Mouse (Mus musculus) forebrain, embryonic 11.5 days (tissue): ENCODE measurements around the gene Olfr1230. TPM values are rescaled to one million over a fixed set of nuclear protein-coding genes. Genes with fewer than 3 reads are reported as not detected.

Experiments used
- ATAC-seq: fragments of 200-750 bp; cut with Nextera tagmentation; replicated peaks from 2 replicates; pipeline ENCODE4 v1.8.0; 2017; ENCODE audit warnings: moderate TSS enrichment; ENCODE audit not compliant: low FRiP score
- DNase-seq: peaks from one replicate; pipeline ENCODE4 v3.0.0-alpha.2; 2017; ENCODE audit warnings: low spot score
- H3K27ac ChIP-seq: fragments of 300-500 bp; sonication (generic); 2 replicates; pipeline ENCODE4 v1.5.1; 2014; ENCODE audit warnings: low read depth, low read length
- H3K27me3 ChIP-seq: fragments of 300-500 bp; sonication (generic); 2 replicates; pipeline ENCODE4 v1.6.1; 2014; ENCODE audit warnings: mild to moderate bottlenecking, low read length, mixed read lengths; ENCODE audit not compliant: control insufficient read depth, insufficient read depth
- H3K36me3 ChIP-seq: fragments of 300-500 bp; sonication (generic); 2 replicates; pipeline ENCODE4 v1.6.1; 2014; ENCODE audit warnings: mild to moderate bottlenecking, low read length, moderate library complexity, mixed read lengths; ENCODE audit not compliant: control insufficient read depth, insufficient read depth
- H3K4me1 ChIP-seq: fragments of 300-500 bp; sonication (generic); replicated peaks from 2 replicates; pipeline ENCODE4 v1.6.1; 2014; ENCODE audit warnings: low read length, mixed read lengths; ENCODE audit not compliant: control insufficient read depth, insufficient read depth
- H3K4me2 ChIP-seq: fragments of 300-500 bp; sonication (generic); 2 replicates; pipeline ENCODE4 v1.6.1; 2014; ENCODE audit warnings: low read depth, mild to moderate bottlenecking, low read length, moderate library complexity, mixed read lengths; ENCODE audit not compliant: severe bottlenecking
- H3K4me3 ChIP-seq: fragments of 300-500 bp; sonication (generic); 2 replicates; pipeline ENCODE4 v1.5.1; 2014; ENCODE audit warnings: low read depth, low read length
- H3K9ac ChIP-seq: fragments of 300-500 bp; sonication (generic); 2 replicates; pipeline ENCODE4 v1.6.1; 2014; ENCODE audit warnings: low read length
- H3K9me3 ChIP-seq: fragments of 300-500 bp; sonication (generic); 2 replicates; pipeline ENCODE4 v1.6.1; 2016; ENCODE audit warnings: low read length, mixed read lengths; ENCODE audit not compliant: control insufficient read depth
- WGBS: fragments of 180-500 bp; shearing (Covaris S2); extraction: QIAGEN DNeasy Blood & Tissue Kit; methylation state at CpG from one replicate; pipeline ENCODE4 v1.1.7; 2014; 5-methylcytosine and 5-hydroxymethylcytosine counted together
- polyA plus RNA-seq: library from polyadenylated mRNA; unstranded; fragments of >200 nt; fragmentation: Nextera tagmentation; extraction: Ambion mirVana; gene quantifications from 2 replicates; pipeline ENCODE4 v1.2.1, GENCODE M21; 2014

Gene Olfr1230
- polyA plus RNA-seq: not detected in 2 replicates

GRCm38 (mm10) chr2:89297168-89297567 lies at the start of gene Olfr1230:
Gene Olfr1230 (minus strand): TSS chr2:89297268.
- H3K4me1 ChIP-seq: no peaks in the 10 kb centered on the region
- 88% methylated on average over 1 of the region's 1 CpGs for WGBS
- no peak for ATAC-seq

GRCm38 (mm10) chr2:89342298-89342697 lies 45.2 kb upstream of the Olfr1230 start, which contains the start of gene Olfr1233:
Gene Olfr1233 (minus strand): TSS chr2:89342398.
- no peak within 1 kb of the TSS for H3K9ac ChIP-seq
- no peaks in the 10 kb centered on the region for H3K9me3 ChIP-seq
- H3K4me3 ChIP-seq: no peak within 1 kb of the TSS
- H3K36me3 ChIP-seq: no peaks in the 10 kb centered on the region
- no peaks in the 10 kb centered on the region for H3K27me3 ChIP-seq
- no peak for ATAC-seq
- DNase-seq: no peak
- H3K4me1 ChIP-seq: no peaks in the 10 kb centered on the region
- H3K27ac ChIP-seq: no peak within 1 kb of the TSS
- no peak within 1 kb of the TSS for H3K4me2 ChIP-seq

More at GRCm38 (mm10) chr2:89297168-89297567, at the start of gene Olfr1230:
- H3K27ac ChIP-seq: no peak within 1 kb of the TSS
- no peaks in the 10 kb centered on the region for H3K36me3 ChIP-seq
- no peak within 1 kb of the TSS for H3K4me2 ChIP-seq
- no peaks in the 10 kb centered on the region for H3K27me3 ChIP-seq
- H3K4me3 ChIP-seq: no peak within 1 kb of the TSS
- no peaks in the 10 kb centered on the region for H3K9me3 ChIP-seq
- H3K9ac ChIP-seq: no peak within 1 kb of the TSS
- no peak for DNase-seq

GRCm38 (mm10) chr2:89329575-89329974 lies 32.5 kb upstream of the Olfr1230 start, which contains the start of gene Olfr1232:
Gene Olfr1232 (minus strand): TSS chr2:89329675.
- H3K9me3 ChIP-seq: no peaks in the 10 kb centered on the region

GRCm38 (mm10) chr2:89306974-89307373 lies 9.9 kb upstream of the Olfr1230 start, which contains the start of gene Olfr1231:
Gene Olfr1231 (minus strand): TSS chr2:89307074.
- no peak within 1 kb of the TSS for H3K9ac ChIP-seq
- no peaks in the 10 kb centered on the region for H3K27me3 ChIP-seq
- no peak within 1 kb of the TSS for H3K4me3 ChIP-seq
- ATAC-seq: no peak
- WGBS: 64% methylated on average over 2 of the region's 2 CpGs
- no peaks in the 10 kb centered on the region for H3K9me3 ChIP-seq
- no peak within 1 kb of the TSS for H3K27ac ChIP-seq
- H3K4me2 ChIP-seq: no peak within 1 kb of the TSS
- no peak for DNase-seq
- no peaks in the 10 kb centered on the region for H3K4me1 ChIP-seq
- H3K36me3 ChIP-seq: no peaks in the 10 kb centered on the region

More at GRCm38 (mm10) chr2:89329575-89329974, 32.5 kb upstream of the Olfr1230 start, which contains the start of gene Olfr1232:
- H3K4me2 ChIP-seq: no peak within 1 kb of the TSS
- no peaks in the 10 kb centered on the region for H3K27me3 ChIP-seq
- H3K4me3 ChIP-seq: no peak within 1 kb of the TSS
- no peak within 1 kb of the TSS for H3K9ac ChIP-seq
- DNase-seq: no peak
- no peak within 1 kb of the TSS for H3K27ac ChIP-seq
- no peaks in the 10 kb centered on the region for H3K36me3 ChIP-seq
- ATAC-seq: no peak
- H3K4me1 ChIP-seq: no peaks in the 10 kb centered on the region

DNA sequence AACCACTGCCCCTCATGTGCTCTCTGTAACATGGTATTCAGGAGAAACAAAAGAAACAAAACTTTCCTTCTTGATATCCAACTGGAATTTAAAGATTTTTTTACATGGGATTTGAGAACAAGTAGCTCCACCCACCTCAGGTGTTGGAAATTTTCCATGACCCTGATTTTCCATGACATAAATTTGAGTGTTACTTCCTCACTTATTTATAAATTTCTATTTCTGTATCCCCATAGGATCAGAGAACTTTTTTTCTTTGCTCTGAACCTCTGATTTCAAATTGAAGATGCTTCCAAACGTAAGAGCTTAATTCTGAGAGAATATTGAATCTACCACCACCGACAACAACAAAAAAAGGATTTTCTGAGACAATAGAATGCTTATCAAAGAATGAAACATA lies 9.2 kb downstream of the Olfr1230 start, which contains the start of gene Olfr1229:
Gene Olfr1229, minus strand, starts transcription at position 101 of the 400 bp plus-strand sequence.
- no peaks in the 10 kb centered on the region for H3K27me3 ChIP-seq
- no peak within 1 kb of the TSS for H3K4me2 ChIP-seq
- no peaks in the 10 kb centered on the region for H3K4me1 ChIP-seq
- DNase-seq (no peak), ATAC-seq (no peak)
- WGBS: 80% methylated on average over 2 of the region's 2 CpGs
- H3K36me3 ChIP-seq: no peaks in the 10 kb centered on the region
- no peak within 1 kb of the TSS for H3K4me3 ChIP-seq
- no peak within 1 kb of the TSS for H3K27ac ChIP-seq
- no peak within 1 kb of the TSS for H3K9ac ChIP-seq
- H3K9me3 ChIP-seq: no peaks in the 10 kb centered on the region

DNA sequence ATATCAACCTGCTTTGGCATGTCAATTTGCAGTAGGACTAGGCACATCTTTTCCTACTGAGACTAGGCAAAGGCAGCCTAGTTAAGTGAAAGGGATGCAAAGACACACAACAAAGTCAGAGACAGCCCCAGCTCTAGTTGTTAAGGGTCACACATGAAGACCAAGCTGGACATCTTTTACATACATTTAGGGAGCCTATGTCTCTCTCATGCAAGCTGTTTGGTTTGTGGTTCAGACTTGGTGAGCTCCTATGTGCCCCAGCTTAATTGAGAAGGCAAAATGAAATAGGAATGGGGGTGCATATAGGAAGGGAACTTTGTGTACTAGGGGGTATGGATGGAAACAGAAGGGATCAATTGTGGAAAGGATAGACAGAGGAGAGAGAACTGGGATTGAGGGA lies 43.1 kb downstream of the Olfr1230 start, which contains the start of gene Olfr1228:
Gene Olfr1228, minus strand, starts transcription at position 101 of the 400 bp plus-strand sequence.
- ATAC-seq (no peak), DNase-seq (no peak)
- Histone ChIP-seq H3K27me3 (no peaks in the 10 kb centered on the region), H3K9ac (no peak within 1 kb of the TSS), H3K27ac (no peak within 1 kb of the TSS), H3K4me1 (no peaks in the 10 kb centered on the region), H3K9me3 (no peaks in the 10 kb centered on the region), H3K4me2 (no peak within 1 kb of the TSS), H3K36me3 (no peaks in the 10 kb centered on the region), H3K4me3 (no peak within 1 kb of the TSS)

Other genes starting within 250 kb of the Olfr1230 start
- not detected in 2 replicates for gene Olfr1218, start 236.1 kb downstream of the Olfr1230 start, polyA plus RNA-seq
- not detected in 2 replicates for gene Olfr1219, start 213.8 kb downstream of the Olfr1230 start, polyA plus RNA-seq
- gene Olfr1220, start 190.4 kb downstream of the Olfr1230 start, polyA plus RNA-seq: not detected in 2 replicates
- gene Olfr1221, start 180.0 kb downstream of the Olfr1230 start, polyA plus RNA-seq: not detected in 2 replicates
- gene Olfr1222, start 164.2 kb downstream of the Olfr1230 start, polyA plus RNA-seq: not detected in 2 replicates
- gene Olfr1223, start 145.7 kb downstream of the Olfr1230 start, polyA plus RNA-seq: not detected in 2 replicates
- not detected in 2 replicates for gene Olfr1224-ps1, start 133.2 kb downstream of the Olfr1230 start, polyA plus RNA-seq
- gene Olfr1225, start 122.6 kb downstream of the Olfr1230 start, polyA plus RNA-seq: not detected in 2 replicates
- gene Olfr1226, start 97.2 kb downstream of the Olfr1230 start, polyA plus RNA-seq: not detected in 2 replicates
- not detected in 2 replicates for gene Olfr1228, start 43.2 kb downstream of the Olfr1230 start, polyA plus RNA-seq
- not detected in 2 replicates for gene Olfr1229, start 9.3 kb downstream of the Olfr1230 start, polyA plus RNA-seq
- not detected in 2 replicates for gene Olfr1231, start 9.8 kb upstream of the Olfr1230 start, polyA plus RNA-seq
- gene Olfr1232, start 32.4 kb upstream of the Olfr1230 start, polyA plus RNA-seq: not detected in 2 replicates
- gene Olfr1233, start 45.1 kb upstream of the Olfr1230 start, polyA plus RNA-seq: not detected in 2 replicates
- gene Olfr1234, start 67.6 kb upstream of the Olfr1230 start, polyA plus RNA-seq: not detected in 2 replicates
- gene Olfr1238, start 112.4 kb upstream of the Olfr1230 start, polyA plus RNA-seq: not detected in 2 replicates
- not detected in 2 replicates for gene Olfr1239, start 123.1 kb upstream of the Olfr1230 start, polyA plus RNA-seq
- not detected in 2 replicates for gene Olfr1240, start 145.7 kb upstream of the Olfr1230 start, polyA plus RNA-seq
- not detected in 2 replicates for gene Olfr1241, start 189.9 kb upstream of the Olfr1230 start, polyA plus RNA-seq
- not detected in 2 replicates for gene Olfr1242, start 201.1 kb upstream of the Olfr1230 start, polyA plus RNA-seq
- not detected in 2 replicates for gene Olfr1243, start 234.2 kb upstream of the Olfr1230 start, polyA plus RNA-seq